In the genomic region with DNA sequence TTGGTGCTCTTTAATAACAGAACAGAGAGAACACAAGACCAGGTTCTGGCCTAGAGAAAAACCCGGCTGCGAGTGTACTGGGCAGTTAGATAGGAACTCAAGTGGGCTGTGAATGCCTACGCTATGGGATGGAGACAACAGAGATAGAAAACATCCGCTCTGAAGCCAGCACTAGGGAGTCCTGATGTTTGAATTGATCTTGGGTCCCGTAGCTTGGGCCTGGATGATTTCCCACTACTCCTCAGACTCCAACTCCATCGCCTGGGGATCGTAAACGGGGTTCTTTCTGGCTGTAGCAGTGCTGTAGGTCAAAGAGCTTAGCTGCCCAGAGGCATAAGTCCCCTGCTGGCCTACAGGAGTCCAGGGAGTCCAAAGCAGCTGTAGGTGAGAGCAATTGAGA, we compare ENCODE assay signal across 8 mouse cellular contexts. TPM values are rescaled to one million over a fixed set of nuclear protein-coding genes. Genes with fewer than 3 reads are reported as not detected.
A peak's percentile ranks its signal among the peaks of the same experiment; 100 is the strongest.
DNase-seq lines count a peak whose midpoint lies in the region; ATAC-seq and TF ChIP-seq lines count a peak whose summit lies in the region.

No protein-coding gene starts in this region.

- peak overlapping the region; percentile 90 for H3K9ac ChIP-seq in heart, embryonic 12.5 days
- peak overlapping the region; percentile 86 for H3K9ac ChIP-seq in MEL (ENCODE audit: control insufficient read depth, low read depth, low read length, poor library complexity, severe bottlenecking)
- peak overlapping the region; percentile 62 for H3K9ac ChIP-seq in heart, postnatal 0 days (replicated peaks; ENCODE audit: low read depth, low read length)

- peaks cover 4% of the 10 kb centered on the region; the same call in 1 of the 2 replicates for H3K79me2 ChIP-seq in MEL (ENCODE audit: control insufficient read depth, insufficient read depth, low read length, poor library complexity)

- peaks cover 23% of the 10 kb centered on the region for H3K36me3 ChIP-seq in heart, embryonic 12.5 days
- H3K36me3 ChIP-seq in MEL (ENCODE audit: control insufficient read depth in 1 of 2, insufficient read depth in 2 of 2, low read length in 2 of 2) = peaks cover 0 to 5% of the 10 kb centered on the region in 2 experiments; a peak in 2 of 4 replicates
- peaks cover 26% of the 10 kb centered on the region for H3K36me3 ChIP-seq in heart, postnatal 0 days (replicated peaks; ENCODE audit: control insufficient read depth, insufficient read depth, low read length)
- peaks cover 22% of the 10 kb centered on the region for H3K36me3 ChIP-seq in midbrain, embryonic 10.5 days

- no peaks in the 10 kb centered on the region for H3K27me3 ChIP-seq in heart, embryonic 12.5 days (replicated peaks)
- no peaks in the 10 kb centered on the region for H3K27me3 ChIP-seq in MEL (ENCODE audit: control insufficient read depth in 1 of 2, insufficient read depth in 2 of 2, low read length in 2 of 2)
- no peaks in the 10 kb centered on the region for H3K27me3 ChIP-seq in heart, postnatal 0 days (ENCODE audit: control insufficient read depth, insufficient read depth, low read length)
- H3K27me3 ChIP-seq in midbrain, embryonic 10.5 days (ENCODE audit: low read depth, poor library complexity, severe bottlenecking) = no peaks in the 10 kb centered on the region; the same call in 1 of the 2 replicates

- TF ChIP-seq POLR2A in MEL (IDR thresholded peaks at IDR 0.05; ENCODE audit: control insufficient read depth in 1 of 2, insufficient read depth in 1 of 2, low read depth in 1 of 2, low read length in 2 of 2, poor library complexity in 1 of 2) = no peak

- peak overlapping the region; percentile 78 for H3K4me3 ChIP-seq in heart, embryonic 12.5 days
- peak overlapping the region; percentile 63 to 79 for H3K4me3 ChIP-seq in MEL (ENCODE audit: control insufficient read depth in 1 of 2, insufficient read depth in 1 of 2, low read depth in 2 of 2, low read length in 2 of 2)
- peak overlapping the region; percentile 69 for H3K4me3 ChIP-seq in heart, postnatal 0 days (ENCODE audit: low read depth, low read length)
- peak overlapping the region; percentile 93 for H3K4me3 ChIP-seq in midbrain, embryonic 10.5 days

- no peak for ATAC-seq in heart, embryonic 12.5 days (ENCODE audit: insufficient number of reproducible peaks, low FRiP score)
- no peak for ATAC-seq in heart, postnatal 0 days (ENCODE audit: insufficient read depth, low read depth)
- no peak for ATAC-seq in megakaryocyte progenitor cell, adult 5-6 weeks (replicated peaks; ENCODE audit: poor library complexity)

- no peaks in the 10 kb centered on the region for H3K9me3 ChIP-seq in heart, embryonic 12.5 days (replicated peaks)
- no peaks in the 10 kb centered on the region for H3K9me3 ChIP-seq in MEL (replicated peaks; ENCODE audit: insufficient read depth, low read length)
- H3K9me3 ChIP-seq in heart, postnatal 0 days (replicated peaks; ENCODE audit: control insufficient read depth, low read length) = no peaks in the 10 kb centered on the region
- no peaks in the 10 kb centered on the region for H3K9me3 ChIP-seq in midbrain, embryonic 10.5 days (replicated peaks)

- TF ChIP-seq CTCF in MEL (IDR thresholded peaks at IDR 0.05 in 2 of 3, conservative IDR thresholded peaks at IDR 0.05 in 1 of 3; ENCODE audit: control insufficient read depth in 1 of 3, insufficient read depth in 1 of 3, low read depth in 2 of 3, low read length in 3 of 3, poor library complexity in 1 of 3, severe bottlenecking in 1 of 3) = no peak
- TF ChIP-seq CTCF in heart, postnatal 0 days (IDR thresholded peaks at IDR 0.05; ENCODE audit: low read depth) = no peak

- H3K27ac ChIP-seq in heart, embryonic 12.5 days (ENCODE audit: poor library complexity, severe bottlenecking) = peak overlapping the region; percentile 79
- H3K27ac ChIP-seq in MEL (ENCODE audit: control insufficient read depth, low read depth, low read length) = no peak overlapping the region
- H3K27ac ChIP-seq in heart, postnatal 0 days (ENCODE audit: low read depth) = peak overlapping the region; percentile 82
- H3K27ac ChIP-seq in midbrain, embryonic 10.5 days (replicated peaks) = peak overlapping the region; percentile 92

- DNase-seq in heart, adult 9 months (ENCODE audit: low spot score in 2 of 2) = no peak
- no peak for DNase-seq in MEL (ENCODE audit: low read depth, low spot score)
- DNase-seq in heart, postnatal 0 days (ENCODE audit: low spot score) = no peak
- no peak for DNase-seq in midbrain, embryonic 10.5 days (ENCODE audit: low spot score)
- no peak for DNase-seq in cerebellum, adult 18-20 months
- DNase-seq in frontal cortex, postnatal 36 days (ENCODE audit: low spot score in 2 of 2) = no peak

- H3K4me1 ChIP-seq in heart, embryonic 12.5 days (replicated peaks) = peaks cover 25% of the 10 kb centered on the region
- H3K4me1 ChIP-seq in MEL (ENCODE audit: control insufficient read depth in 1 of 2, insufficient read depth in 2 of 2, low read length in 2 of 2) = peaks cover 0 to 9% of the 10 kb centered on the region in 2 experiments; a peak in 2 of 4 replicates
- H3K4me1 ChIP-seq in heart, postnatal 0 days (ENCODE audit: control insufficient read depth, insufficient read depth) = peaks cover 20% of the 10 kb centered on the region
- H3K4me1 ChIP-seq in midbrain, embryonic 10.5 days = peaks cover 28% of the 10 kb centered on the region

- WGBS in heart, embryonic 12.5 days = 13% methylated on average over 8 of the region's 8 CpGs
- WGBS in heart, postnatal 0 days = 12% methylated on average over 8 of the region's 8 CpGs
- 12% methylated on average over 8 of the region's 8 CpGs for WGBS in midbrain, embryonic 10.5 days

- peak overlapping the region; percentile 87 for H3K4me2 ChIP-seq in heart, embryonic 12.5 days
- peak overlapping the region; percentile 71 for H3K4me2 ChIP-seq in heart, postnatal 0 days (ENCODE audit: low read depth, low read length)

- no peak for TF ChIP-seq EP300 in MEL (IDR thresholded peaks at IDR 0.05; ENCODE audit: low read depth in 1 of 2, low read length in 2 of 2)
- TF ChIP-seq EP300 in heart, postnatal 0 days (IDR thresholded peaks at IDR 0.05; ENCODE audit: low read depth) = no peak

- TF ChIP-seq RAD21 in MEL (IDR thresholded peaks at IDR 0.05; ENCODE audit: low read depth, low read length) = no peak

RNA-seq across cellular contexts. Expression of a gene that starts 0.5 kb away (rescaled TPM):
- 10.9 and 16.5 TPM in 2 replicates for polyA plus RNA-seq in heart, embryonic 12.5 days (2016; fragmentation: Nextera tagmentation; extraction: Ambion mirVana)
- 1.9 and 2.8 TPM in 2 replicates for total RNA-seq in MEL (2012; rRNA removed)
- 10 to 100 TPM in 1 of 2 experiments, not detected in 1; 15.0 TPM for polyA plus RNA-seq in MEL (2012; ENCODE audit: insufficient read depth in 1 of 2, insufficient read length in 2 of 2, low read depth in 1 of 2, low replicate concordance in 2 of 2, missing spikeins in 1 of 2)
- total RNA-seq in heart, postnatal 0 days (2014; rRNA removed; ENCODE audit: low replicate concordance) = 8.7 and 9.5 TPM in 2 replicates
- polyA plus RNA-seq in heart, postnatal 0 days (2015; fragmentation: Nextera tagmentation; extraction: Ambion mirVana) = 10.5 and 10.7 TPM in 2 replicates
- polyA plus RNA-seq in midbrain, embryonic 10.5 days (2016; fragmentation: Nextera tagmentation; extraction: Ambion mirVana) = 9.8 and 12.4 TPM in 2 replicates
- total RNA-seq in megakaryocyte progenitor cell, adult 5-6 weeks (2015) = 9.1 and 9.2 TPM in 2 replicates
- total RNA-seq in megakaryocyte progenitor cell, adult 5-6 weeks (2017) = 2.0 and 5.1 TPM in 2 replicates

RNA-seq across cellular contexts. Expression of a gene that starts 11.6 kb away (rescaled TPM):
- 1.7 and 1.8 TPM in 2 replicates for polyA plus RNA-seq in heart, embryonic 12.5 days (2016; fragmentation: Nextera tagmentation; extraction: Ambion mirVana)
- total RNA-seq in MEL (2012; rRNA removed) = 0.35 and 0.46 TPM in 2 replicates
- polyA plus RNA-seq in MEL (2012; ENCODE audit: insufficient read depth in 1 of 2, insufficient read length in 2 of 2, low read depth in 1 of 2, low replicate concordance in 2 of 2, missing spikeins in 1 of 2) = 1 to 10 TPM in 1 of 2 experiments, not detected in 1; 2.2 TPM
- 0.23 and 1.9 TPM in 2 replicates for total RNA-seq in heart, postnatal 0 days (2014; rRNA removed; ENCODE audit: low replicate concordance)
- 3.9 and 4.0 TPM in 2 replicates for polyA plus RNA-seq in heart, postnatal 0 days (2015; fragmentation: Nextera tagmentation; extraction: Ambion mirVana)
- polyA plus RNA-seq in midbrain, embryonic 10.5 days (2016; fragmentation: Nextera tagmentation; extraction: Ambion mirVana) = 1.00 and 1.3 TPM in 2 replicates
- 0.20 TPM in 1 of 2 replicates, not detected in the other for total RNA-seq in megakaryocyte progenitor cell, adult 5-6 weeks (2015)
- total RNA-seq in megakaryocyte progenitor cell, adult 5-6 weeks (2017) = 0.50 TPM in 1 of 2 replicates, not detected in the other

RNA-seq across cellular contexts. Expression of a gene that starts 12.0 kb away (rescaled TPM):
- 3.9 and 4.5 TPM in 2 replicates for polyA plus RNA-seq in heart, embryonic 12.5 days (2016; fragmentation: Nextera tagmentation; extraction: Ambion mirVana)
- 19.8 and 20.3 TPM in 2 replicates for total RNA-seq in MEL (2012; rRNA removed)
- polyA plus RNA-seq in MEL (2012; ENCODE audit: insufficient read depth in 1 of 2, insufficient read length in 2 of 2, low read depth in 1 of 2, low replicate concordance in 2 of 2, missing spikeins in 1 of 2) = 10 to 100 TPM in 1 of 2 experiments, not detected in 1; 21.7 TPM
- total RNA-seq in heart, postnatal 0 days (2014; rRNA removed; ENCODE audit: low replicate concordance) = 92.9 and 110 TPM in 2 replicates
- polyA plus RNA-seq in heart, postnatal 0 days (2015; fragmentation: Nextera tagmentation; extraction: Ambion mirVana) = 6.3 and 6.4 TPM in 2 replicates
- polyA plus RNA-seq in midbrain, embryonic 10.5 days (2016; fragmentation: Nextera tagmentation; extraction: Ambion mirVana) = 1.8 and 2.0 TPM in 2 replicates
- total RNA-seq in megakaryocyte progenitor cell, adult 5-6 weeks (2015) = 1.6 and 2.0 TPM in 2 replicates
- total RNA-seq in megakaryocyte progenitor cell, adult 5-6 weeks (2017) = 4.6 and 5.9 TPM in 2 replicates

RNA-seq across cellular contexts. Expression of a gene that starts 19.2 kb away (rescaled TPM):
- polyA plus RNA-seq in heart, embryonic 12.5 days (2016; fragmentation: Nextera tagmentation; extraction: Ambion mirVana) = 164 and 170 TPM in 2 replicates
- total RNA-seq in MEL (2012; rRNA removed) = 76.4 and 81.0 TPM in 2 replicates
- 10 to 100 TPM in 1 of 2 experiments, not detected in 1; 99.6 TPM for polyA plus RNA-seq in MEL (2012; ENCODE audit: insufficient read depth in 1 of 2, insufficient read length in 2 of 2, low read depth in 1 of 2, low replicate concordance in 2 of 2, missing spikeins in 1 of 2)
- 42.0 and 53.9 TPM in 2 replicates for total RNA-seq in heart, postnatal 0 days (2014; rRNA removed; ENCODE audit: low replicate concordance)
- 154 and 175 TPM in 2 replicates for polyA plus RNA-seq in heart, postnatal 0 days (2015; fragmentation: Nextera tagmentation; extraction: Ambion mirVana)
- polyA plus RNA-seq in midbrain, embryonic 10.5 days (2016; fragmentation: Nextera tagmentation; extraction: Ambion mirVana) = 186 TPM in 2 replicates
- 102 and 109 TPM in 2 replicates for total RNA-seq in megakaryocyte progenitor cell, adult 5-6 weeks (2015)
- 68.6 and 71.8 TPM in 2 replicates for total RNA-seq in megakaryocyte progenitor cell, adult 5-6 weeks (2017)

RNA-seq across cellular contexts. Expression of a gene that starts 31.4 kb away (rescaled TPM):
- 238 and 239 TPM in 2 replicates for polyA plus RNA-seq in heart, embryonic 12.5 days (2016; fragmentation: Nextera tagmentation; extraction: Ambion mirVana)
- 12.9 and 14.2 TPM in 2 replicates for total RNA-seq in MEL (2012; rRNA removed)
- polyA plus RNA-seq in MEL (2012; ENCODE audit: insufficient read depth in 1 of 2, insufficient read length in 2 of 2, low read depth in 1 of 2, low replicate concordance in 2 of 2, missing spikeins in 1 of 2) = 10 to 100 TPM in 1 of 2 experiments, not detected in 1; 16.8 TPM
- 1,315 and 1,376 TPM in 2 replicates for total RNA-seq in heart, postnatal 0 days (2014; rRNA removed; ENCODE audit: low replicate concordance)
- 1,204 and 1,224 TPM in 2 replicates for polyA plus RNA-seq in heart, postnatal 0 days (2015; fragmentation: Nextera tagmentation; extraction: Ambion mirVana)
- polyA plus RNA-seq in midbrain, embryonic 10.5 days (2016; fragmentation: Nextera tagmentation; extraction: Ambion mirVana) = 22.6 and 32.8 TPM in 2 replicates
- 4.1 and 6.2 TPM in 2 replicates for total RNA-seq in megakaryocyte progenitor cell, adult 5-6 weeks (2015)
- 7.2 and 9.5 TPM in 2 replicates for total RNA-seq in megakaryocyte progenitor cell, adult 5-6 weeks (2017)
